ENCODE assay signal across 14 mouse cellular contexts in genomic region chr6:109542980-109543976, GRCm38 (mm10).
DNase-seq lines count a peak whose midpoint lies in the region; ATAC-seq and TF ChIP-seq lines count a peak whose summit lies in the region.
"Had no signal": no experiment of that assay in that cellular context is flagged by ENCODE, and none has a peak within 500 bp of the region (broad histone marks: within the 10 kb centered on the region; RNA-seq: fewer than 3 reads in every experiment).

No protein-coding gene starts in this region.

- no peak overlapping the region for H3K4me2 ChIP-seq in stomach, embryonic 15.5 days
- no peak overlapping the region for H3K4me2 ChIP-seq in stomach, postnatal 0 days (replicated peaks; ENCODE audit: low read depth)
- H3K4me2 ChIP-seq in midbrain, embryonic 13.5 days (replicated peaks) = no peak overlapping the region
- H3K4me2 ChIP-seq in kidney, embryonic 14.5 days (replicated peaks; ENCODE audit: low read depth, low read length) = no peak overlapping the region

- 61% methylated on average over 7 of the region's 7 CpGs for WGBS in stomach, embryonic 15.5 days
- WGBS in stomach, postnatal 0 days = 73% methylated on average over 7 of the region's 7 CpGs
- WGBS in hindbrain, embryonic 10.5 days = 41% methylated on average over 7 of the region's 7 CpGs
- WGBS in midbrain, embryonic 13.5 days = 27% methylated on average over 7 of the region's 7 CpGs
- 62% methylated on average over 7 of the region's 7 CpGs for WGBS in kidney, embryonic 14.5 days

- no peak for TF ChIP-seq EP300 in stomach, postnatal 0 days (optimal IDR thresholded peaks at IDR 0.05)

- no peak for DNase-seq in stomach, postnatal 0 days (ENCODE audit: low spot score)
- peak; percentile 11 for DNase-seq in hindbrain, embryonic 10.5 days (ENCODE audit: low spot score)
- DNase-seq in natural killer cell, adult 2 months (ENCODE audit: low spot score in 2 of 2) = no peak
- DNase-seq in heart, adult 11 months = no peak
- DNase-seq in ovary, postnatal 10 days (ENCODE audit: low spot score) = no peak
- DNase-seq: adrenal gland, postnatal 14 days; cerebellum, postnatal 25 days; heart, adult 18-20 months; kidney, postnatal 4 days; thymus, postnatal 25 days had no signal

- H3K27ac ChIP-seq in stomach, embryonic 15.5 days = no peak overlapping the region
- no peak overlapping the region for H3K27ac ChIP-seq in stomach, postnatal 0 days (replicated peaks)
- no peak overlapping the region for H3K27ac ChIP-seq in hindbrain, embryonic 10.5 days
- H3K27ac ChIP-seq in midbrain, embryonic 13.5 days = no peak overlapping the region
- no peak overlapping the region for H3K27ac ChIP-seq in kidney, embryonic 14.5 days (ENCODE audit: low read depth, low read length)

- no peak overlapping the region for H3K4me3 ChIP-seq in stomach, embryonic 15.5 days (replicated peaks)
- H3K4me3 ChIP-seq in stomach, postnatal 0 days (ENCODE audit: low read depth, low read length) = no peak overlapping the region
- H3K4me3 ChIP-seq in hindbrain, embryonic 10.5 days = no peak overlapping the region
- no peak overlapping the region for H3K4me3 ChIP-seq in midbrain, embryonic 13.5 days (replicated peaks)
- H3K4me3 ChIP-seq in kidney, embryonic 14.5 days (ENCODE audit: low read length) = no peak overlapping the region

- H3K9ac ChIP-seq in stomach, embryonic 15.5 days = no peak overlapping the region
- H3K9ac ChIP-seq in stomach, postnatal 0 days (ENCODE audit: low read length) = no peak overlapping the region
- no peak overlapping the region for H3K9ac ChIP-seq in midbrain, embryonic 13.5 days (replicated peaks)
- no peak overlapping the region for H3K9ac ChIP-seq in kidney, embryonic 14.5 days (ENCODE audit: low read depth, low read length)

- no peaks in the 10 kb centered on the region for H3K36me3 ChIP-seq in stomach, embryonic 15.5 days
- H3K36me3 ChIP-seq in stomach, postnatal 0 days (ENCODE audit: control insufficient read depth, insufficient read depth, low read length) = no peaks in the 10 kb centered on the region
- H3K36me3 ChIP-seq in hindbrain, embryonic 10.5 days = no peaks in the 10 kb centered on the region
- H3K36me3 ChIP-seq in midbrain, embryonic 13.5 days = no peaks in the 10 kb centered on the region
- no peaks in the 10 kb centered on the region for H3K36me3 ChIP-seq in kidney, embryonic 14.5 days (ENCODE audit: control insufficient read depth, insufficient read depth, low read length)

- no peaks in the 10 kb centered on the region for H3K27me3 ChIP-seq in stomach, embryonic 15.5 days (replicated peaks)
- H3K27me3 ChIP-seq in stomach, postnatal 0 days (ENCODE audit: control insufficient read depth, insufficient read depth, low read length) = no peaks in the 10 kb centered on the region
- H3K27me3 ChIP-seq in hindbrain, embryonic 10.5 days (ENCODE audit: insufficient read depth, poor library complexity, severe bottlenecking) = no peaks in the 10 kb centered on the region
- peaks cover 41% of the 10 kb centered on the region for H3K27me3 ChIP-seq in midbrain, embryonic 13.5 days
- H3K27me3 ChIP-seq in kidney, embryonic 14.5 days (ENCODE audit: control insufficient read depth, insufficient read depth, low read length) = no peaks in the 10 kb centered on the region
- H3K27me3 ChIP-seq: Patski had no signal

- H3K9me3 ChIP-seq in stomach, embryonic 15.5 days = no peaks in the 10 kb centered on the region
- no peaks in the 10 kb centered on the region for H3K9me3 ChIP-seq in stomach, postnatal 0 days (ENCODE audit: control insufficient read depth, low read length)
- no peaks in the 10 kb centered on the region for H3K9me3 ChIP-seq in hindbrain, embryonic 10.5 days
- H3K9me3 ChIP-seq in midbrain, embryonic 13.5 days = no peaks in the 10 kb centered on the region
- no peaks in the 10 kb centered on the region for H3K9me3 ChIP-seq in kidney, embryonic 14.5 days (ENCODE audit: control insufficient read depth, low read length)

- no peak for TF ChIP-seq CTCF in stomach, postnatal 0 days (IDR thresholded peaks at IDR 0.05; ENCODE audit: low read depth)

- ATAC-seq in stomach, embryonic 15.5 days (ENCODE audit: insufficient read depth, low FRiP score, low read depth) = peak; percentile 31; the same call in 1 of the 2 replicates
- no peak for ATAC-seq in stomach, postnatal 0 days (ENCODE audit: low FRiP score, low TSS enrichment)
- ATAC-seq in midbrain, embryonic 13.5 days = peak; percentile 98
- ATAC-seq in kidney, embryonic 14.5 days (ENCODE audit: low FRiP score, low TSS enrichment) = no peak
- ATAC-seq: Patski had no signal

- H3K4me1 ChIP-seq in stomach, embryonic 15.5 days = no peaks in the 10 kb centered on the region
- H3K4me1 ChIP-seq in stomach, postnatal 0 days (replicated peaks; ENCODE audit: control insufficient read depth, insufficient read depth) = no peaks in the 10 kb centered on the region
- H3K4me1 ChIP-seq in hindbrain, embryonic 10.5 days (replicated peaks) = no peaks in the 10 kb centered on the region
- H3K4me1 ChIP-seq in midbrain, embryonic 13.5 days (replicated peaks) = 0 out of 2 replicates have a peak, but pooled peaks cover 4% of the 10 kb centered on the region
- H3K4me1 ChIP-seq in kidney, embryonic 14.5 days (ENCODE audit: control insufficient read depth, insufficient read depth, low read length) = no peaks in the 10 kb centered on the region

Comparison
In these comparisons a context has a peak if more than half of its experiments do, and no peak if none do; other contexts are left out.
1. ATAC-seq: peak in stomach, embryonic 15.5 days (single experiment) and midbrain, embryonic 13.5 days (single experiment); none in stomach, postnatal 0 days (single experiment) and kidney, embryonic 14.5 days (single experiment).